Mouse (Mus musculus): ENCODE measurements at regions not wholly inside any gene's neighbourhood (a gene's known extent, or its start where the extent isn't known, plus 50 kb on each side); places are given as distances from the start of the nearest gene placed in this dataset.

GRCm38 (mm10) chr5:51125091-51125490, 442.4 kb downstream of the Ppargc1a start:
- DNase-seq (ENCODE audit: low spot score): no peak

- no peak for DNase-seq (ENCODE audit: low spot score)
Observed at GRCm38 (mm10) chr5:51110006-51110405, 457.5 kb downstream of the Ppargc1a start.

GRCm38 (mm10) chr5:51108737-51109136, 458.8 kb downstream of the Ppargc1a start:
- no peak for DNase-seq (ENCODE audit: low spot score)

GRCm38 (mm10) chr5:51108181-51108580, 459.3 kb downstream of the Ppargc1a start:
- no peak for DNase-seq (ENCODE audit: low spot score)

GRCm38 (mm10) chr5:51099902-51100301, 467.6 kb downstream of the Ppargc1a start:
- DNase-seq (ENCODE audit: low spot score): no peak

DNA sequence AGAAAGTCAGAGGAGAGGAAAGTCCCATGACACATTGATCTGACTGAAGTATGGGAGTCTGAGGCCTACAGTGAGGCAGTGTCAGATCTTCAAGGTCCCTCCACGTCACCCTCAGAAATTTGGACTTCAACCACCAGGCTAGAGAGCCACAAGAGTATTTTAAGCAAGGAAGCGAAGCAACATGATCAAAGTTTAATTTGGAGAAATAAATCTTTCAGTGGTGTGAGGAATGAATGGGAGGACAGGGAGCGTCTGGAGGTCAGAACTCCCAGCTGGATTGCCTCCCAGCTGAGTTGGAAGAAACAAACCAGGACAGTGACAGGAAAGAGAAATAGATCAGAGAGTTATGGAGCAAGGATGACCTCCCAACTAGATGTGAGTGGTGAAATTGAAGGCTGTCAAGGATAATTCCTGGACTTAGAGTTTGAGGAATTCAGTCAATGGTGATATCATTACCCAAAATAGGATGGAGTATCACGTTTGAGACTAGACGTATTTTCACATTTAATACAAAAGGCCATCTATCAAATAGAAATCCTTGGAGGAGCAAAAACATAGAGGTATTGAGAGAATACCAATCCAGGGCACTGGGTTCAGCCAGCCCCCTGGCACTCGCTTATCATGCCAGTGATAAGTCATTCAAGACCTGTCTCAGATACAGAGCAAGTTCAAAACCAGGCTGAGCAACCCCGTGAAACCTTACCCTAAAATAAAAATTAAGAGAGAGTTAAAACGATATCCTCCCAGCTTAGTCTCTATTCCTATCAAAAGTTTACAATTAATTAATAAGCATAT, 494.7 kb downstream of the Ppargc1a start:
- DNase-seq (ENCODE audit: low spot score): no peak

DNA sequence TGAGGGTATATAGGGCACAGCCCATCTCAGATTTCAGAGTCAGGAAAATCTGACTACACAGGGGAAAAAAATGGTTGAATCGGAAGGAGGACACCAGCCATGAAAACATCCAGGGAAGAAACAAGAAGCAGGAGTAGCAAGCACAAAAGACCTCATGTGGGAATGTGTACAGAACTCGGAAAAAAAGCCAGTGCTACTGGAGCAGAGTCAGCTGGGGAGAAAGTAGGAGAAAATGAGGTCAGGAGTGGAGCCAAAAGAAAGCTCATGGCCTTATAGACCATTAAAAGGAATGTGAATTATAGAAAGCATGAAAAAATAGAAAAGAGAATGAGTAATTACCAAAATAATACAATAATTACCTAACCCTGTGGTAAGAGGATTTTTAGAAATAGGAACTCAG, 495.4 kb downstream of the Ppargc1a start:
- no peak for DNase-seq (ENCODE audit: low spot score)

DNA sequence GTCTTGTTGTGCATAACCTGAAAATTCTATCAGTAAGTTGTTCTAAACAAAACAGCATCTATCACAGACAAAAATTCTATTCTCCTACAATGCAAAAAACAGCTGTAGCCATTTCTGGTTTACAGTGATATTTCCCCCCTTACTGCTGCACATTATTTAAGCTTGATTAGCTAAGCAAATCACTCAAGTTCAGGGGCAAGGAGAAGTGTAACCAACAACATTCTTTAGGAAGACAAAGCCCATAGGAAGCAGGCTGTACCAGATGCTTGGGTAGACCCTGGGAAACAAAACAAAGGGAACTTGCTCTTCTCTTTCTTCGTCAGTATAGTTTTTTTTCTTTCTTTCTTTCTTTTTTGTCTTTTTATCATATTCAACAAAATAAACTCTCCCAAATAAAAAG, 497.9 kb downstream of the Ppargc1a start:
- no peak for DNase-seq (ENCODE audit: low spot score)

DNA sequence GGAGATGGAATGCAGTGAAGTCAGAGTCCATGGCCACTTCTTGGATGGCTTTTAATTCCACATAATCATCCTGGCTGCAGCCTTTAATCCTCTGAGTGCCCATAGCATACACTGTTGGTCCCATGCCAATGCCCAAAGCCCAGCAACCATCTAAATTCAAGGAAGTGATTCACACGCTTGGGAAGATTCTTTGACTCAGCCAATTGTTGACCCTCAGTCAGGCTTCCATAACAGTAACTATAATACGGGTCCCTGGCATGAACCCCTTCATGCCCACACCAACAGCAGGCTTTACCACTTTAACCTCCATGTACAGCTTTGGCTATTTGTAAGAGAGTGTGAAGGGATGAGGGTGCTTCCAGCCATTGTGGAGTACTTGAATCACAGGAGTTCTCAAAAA, 521.7 kb downstream of the Ppargc1a start:
- DNase-seq (ENCODE audit: low spot score): no peak

GRCm38 (mm10) chr5:51041541-51042217, 525.8 kb downstream of the Ppargc1a start:
- DNase-seq (ENCODE audit: low spot score): peak; percentile 21

DNA sequence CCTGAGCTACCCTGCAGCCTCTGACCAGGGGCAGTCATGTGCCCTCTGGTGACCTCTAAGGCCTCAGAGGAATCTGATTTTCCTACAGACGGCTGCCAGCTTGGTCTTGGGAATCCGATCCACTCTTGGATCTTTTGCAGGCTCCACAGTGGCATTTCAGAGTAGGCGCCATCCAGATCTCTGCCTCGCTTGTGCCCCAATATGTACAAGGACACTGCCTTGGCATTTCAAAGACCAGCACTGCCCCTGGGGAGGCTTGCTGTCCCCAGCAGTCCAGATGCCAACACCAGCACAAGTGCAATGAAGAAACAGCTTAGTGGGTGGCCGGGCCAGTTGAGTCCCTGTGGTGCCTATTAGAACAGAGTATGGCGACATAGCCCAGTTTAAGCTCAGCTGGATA, 526.6 kb downstream of the Ppargc1a start:
- DNase-seq (ENCODE audit: low spot score): no peak

DNA sequence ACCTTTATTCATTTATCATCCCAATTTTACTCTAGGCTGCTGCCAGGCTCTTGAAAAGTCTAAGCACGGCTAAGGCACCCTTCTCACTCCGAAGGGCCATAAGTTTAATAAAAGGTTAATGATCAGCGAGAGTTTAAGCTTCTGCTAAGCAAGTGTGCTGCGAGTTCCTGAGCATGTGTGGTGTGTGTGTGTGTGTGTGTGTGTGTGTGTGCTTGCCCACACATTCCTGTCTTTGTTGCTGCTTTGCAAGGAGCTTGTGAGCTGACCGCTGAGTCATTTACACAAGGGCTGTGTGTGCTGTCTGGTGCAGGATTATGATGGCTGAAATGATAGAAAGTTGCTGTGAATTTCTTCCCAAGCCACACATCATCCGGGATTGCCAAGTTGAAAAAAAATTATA, 527.1 kb downstream of the Ppargc1a start:
- DNase-seq (ENCODE audit: low spot score): no peak

DNA sequence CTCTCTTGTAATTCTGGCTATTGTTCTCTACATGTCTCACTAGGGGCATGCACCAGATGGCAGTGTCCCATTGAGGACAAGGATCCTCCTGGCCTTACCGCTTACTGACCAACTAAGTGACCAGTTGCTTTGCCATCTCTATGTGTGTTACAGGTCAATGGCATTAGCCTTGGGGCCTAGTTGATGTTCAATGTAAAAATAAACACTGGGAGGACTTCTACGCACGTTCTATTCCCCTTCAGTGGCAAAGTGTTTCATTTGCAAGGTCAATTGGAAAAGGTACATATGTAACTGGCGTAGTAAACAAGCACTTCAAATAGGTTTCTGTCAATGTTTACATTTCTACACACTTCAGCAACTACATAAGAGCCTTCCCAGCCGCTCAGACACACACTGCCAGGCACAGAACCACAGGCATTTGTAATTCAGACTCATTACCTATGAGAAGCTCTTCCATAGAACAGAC, 527.8 kb downstream of the Ppargc1a start:
- no peak for DNase-seq (ENCODE audit: low spot score)

- DNase-seq (ENCODE audit: low spot score): no peak
Observed at GRCm38 (mm10) chr5:51036450-51036990, 531.0 kb downstream of the Ppargc1a start.

DNA sequence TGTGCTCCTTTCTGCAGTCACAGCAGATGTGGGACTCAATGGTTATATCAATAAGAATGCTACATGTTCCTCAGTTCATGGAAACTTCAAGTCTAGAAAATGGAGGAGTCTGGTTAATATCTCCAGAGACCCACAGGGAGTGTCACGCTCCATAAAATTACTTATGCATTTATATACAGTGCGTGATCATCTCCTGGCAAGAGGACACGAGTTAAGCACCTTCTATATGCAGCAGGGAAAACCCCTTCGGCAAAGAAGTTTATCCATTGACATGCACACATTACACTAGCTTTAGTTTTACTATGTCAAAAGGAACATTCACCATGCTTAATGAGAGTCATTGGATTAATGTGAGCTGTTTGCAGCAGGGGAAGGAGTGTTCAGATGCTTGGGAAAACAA, 538.6 kb downstream of the Ppargc1a start:
- DNase-seq (ENCODE audit: low spot score): no peak

GRCm38 (mm10) chr5:50990822-50991537, 576.5 kb downstream of the Ppargc1a start:
- DNase-seq (ENCODE audit: low spot score): no peak

Data from urinary bladder, postnatal 25 days (tissue).